Mouse (Mus musculus) liver, embryonic 16.5 days (tissue): ENCODE measurements around the gene Kif9. TPM values are rescaled to one million over a fixed set of nuclear protein-coding genes. Genes with fewer than 3 reads are reported as not detected.

Source experiments
- ATAC-seq: fragments of 200-750 bp; cut with Nextera tagmentation; 2 replicates; pipeline ENCODE4 v1.8.0; 2017; ENCODE audit warnings: low read depth, mild to moderate bottlenecking, moderate number of reproducible peaks, moderate library complexity
- H3K27ac ChIP-seq: fragments of 300-500 bp; sonication (generic); 2 replicates; pipeline ENCODE4 v1.5.1; 2014; ENCODE audit warnings: mild to moderate bottlenecking, low read length
- H3K27me3 ChIP-seq: fragments of 300-500 bp; sonication (generic); 2 replicates; pipeline ENCODE4 v1.6.1; 2014; ENCODE audit warnings: low read depth, low read length, mixed read lengths; ENCODE audit not compliant: control insufficient read depth, insufficient read depth
- H3K36me3 ChIP-seq: fragments of 300-500 bp; sonication (generic); 2 replicates; pipeline ENCODE4 v1.6.1; 2014; ENCODE audit warnings: mild to moderate bottlenecking; ENCODE audit not compliant: control insufficient read depth, insufficient read depth
- H3K4me1 ChIP-seq: fragments of 300-500 bp; sonication (generic); 2 replicates; pipeline ENCODE4 v1.6.1; 2014; ENCODE audit warnings: low read depth, low read length, mixed read lengths; ENCODE audit not compliant: control insufficient read depth
- H3K4me2 ChIP-seq: fragments of 300-500 bp; sonication (generic); 2 replicates; pipeline ENCODE4 v1.6.1; 2014; ENCODE audit warnings: low read depth, low read length, mixed read lengths
- H3K4me3 ChIP-seq: fragments of 300-500 bp; sonication (generic); 2 replicates; pipeline ENCODE4 v1.5.1; 2014; ENCODE audit warnings: low read depth, mild to moderate bottlenecking, low read length
- H3K9ac ChIP-seq: fragments of 300-500 bp; sonication (generic); 2 replicates; pipeline ENCODE4 v1.6.1; 2014; ENCODE audit warnings: low read depth, low read length
- H3K9me3 ChIP-seq: fragments of 300-500 bp; sonication (generic); replicated peaks from 2 replicates; pipeline ENCODE4 v1.6.1; 2016; ENCODE audit warnings: low read length; ENCODE audit not compliant: control insufficient read depth
- WGBS: fragments of 180-500 bp; shearing (Covaris S2); extraction: QIAGEN DNeasy Blood & Tissue Kit; methylation state at CpG from one replicate; pipeline ENCODE4 v1.1.7; 2014; ENCODE audit not compliant: insufficient replicate concordance; 5-methylcytosine and 5-hydroxymethylcytosine counted together
- polyA plus RNA-seq: library from polyadenylated mRNA; unstranded; fragments of >200 nt; fragmentation: Nextera tagmentation; extraction: Ambion mirVana; gene quantifications from 2 replicates; pipeline ENCODE4 v1.2.1, GENCODE M21; 2015

Gene Kif9
- polyA plus RNA-seq, 1 experiment from 2014 or later, result 0.21 TPM

DNA sequence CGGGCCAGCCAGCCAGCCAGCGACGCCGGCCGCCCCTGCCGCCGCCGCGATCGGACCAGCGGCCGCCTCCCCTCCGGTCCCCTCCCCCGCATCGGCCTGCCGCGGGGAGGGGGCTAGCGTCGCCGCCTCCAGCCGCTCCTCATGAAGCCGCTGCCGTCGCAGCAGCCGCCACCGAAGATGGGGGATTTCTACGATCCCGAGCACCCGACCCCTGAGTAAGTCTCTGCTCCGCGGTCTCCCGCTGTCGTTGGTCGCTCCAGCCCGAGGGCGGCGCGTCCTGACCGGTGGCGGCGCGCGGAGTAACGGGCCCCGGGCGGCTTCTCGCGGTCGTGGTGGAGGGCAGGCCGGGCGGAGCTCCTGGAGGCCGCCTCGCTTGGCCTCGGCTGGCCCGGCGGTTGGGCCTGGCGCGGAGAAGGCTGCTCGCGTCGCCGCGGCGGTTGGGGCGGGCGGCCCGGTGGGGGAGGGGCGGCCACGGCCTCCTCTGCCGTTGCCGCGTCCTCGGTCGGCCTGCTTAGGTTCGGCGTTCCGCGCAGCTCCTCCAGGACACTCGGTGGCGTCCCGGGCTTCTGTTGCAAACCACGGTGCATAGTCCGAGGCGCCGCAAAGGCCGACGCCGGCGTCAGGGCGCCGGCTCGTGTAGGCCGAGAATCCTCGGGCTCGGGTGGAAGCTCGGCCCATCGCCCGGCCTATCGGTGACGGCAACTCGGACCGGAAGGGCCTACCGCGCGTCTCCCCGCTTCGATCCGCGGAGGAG is 56.0 kb downstream of the Kif9 start, which contains the start of gene Setd2:
TSS of gene Setd2 (plus strand) at position 60 of the 754 bp plus-strand sequence.
- peak within 1 kb of the TSS; percentile 98 for H3K27ac ChIP-seq
- WGBS, result under 1% methylated on average over 76 of the region's 109 CpGs
- H3K4me3 ChIP-seq, result peak within 1 kb of the TSS; percentile 96
- no peaks in the 10 kb centered on the region for H3K27me3 ChIP-seq
- peak within 1 kb of the TSS; percentile 80 for H3K4me2 ChIP-seq
- H3K9me3 ChIP-seq, result no peaks in the 10 kb centered on the region
- H3K36me3 ChIP-seq, result no peaks in the 10 kb centered on the region
- ATAC-seq, result peak; percentile 62
- peaks cover 33% of the 10 kb centered on the region for H3K4me1 ChIP-seq
- H3K9ac ChIP-seq, result peak within 1 kb of the TSS; percentile 99

DNA sequence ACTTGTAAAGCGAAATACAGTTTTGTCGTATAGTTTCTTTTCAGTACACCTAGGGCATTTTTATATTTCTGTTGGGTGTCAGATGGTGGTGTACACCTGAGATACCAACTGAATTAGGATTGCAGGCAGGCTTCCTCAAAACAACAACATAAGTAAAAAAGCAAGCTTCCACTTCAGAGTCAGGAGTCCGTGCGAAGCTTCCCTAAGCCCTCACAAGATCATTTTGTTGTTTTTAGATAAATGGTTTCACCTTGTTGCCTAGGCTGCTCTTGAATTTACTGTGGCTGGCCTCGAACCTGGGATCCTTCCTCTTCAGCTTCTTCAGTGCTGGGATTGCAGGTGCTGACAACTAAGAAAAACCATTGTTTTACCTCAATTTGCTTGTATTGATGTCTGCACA is 56.9 kb downstream of the Kif9 start:
- no peaks in the 10 kb centered on the region for H3K36me3 ChIP-seq
- no peak for ATAC-seq
- peak overlapping the region; percentile 96 for H3K4me3 ChIP-seq
- WGBS, result 11% methylated on average over 5 of the region's 5 CpGs
- no peaks in the 10 kb centered on the region for H3K27me3 ChIP-seq
- H3K9me3 ChIP-seq, result no peaks in the 10 kb centered on the region
- peak overlapping the region; percentile 80 for H3K4me2 ChIP-seq
- peak overlapping the region; percentile 99 for H3K9ac ChIP-seq
- peaks cover 33% of the 10 kb centered on the region for H3K4me1 ChIP-seq
- peak overlapping the region; percentile 23; the same call in 1 of the 2 replicates for H3K27ac ChIP-seq

DNA sequence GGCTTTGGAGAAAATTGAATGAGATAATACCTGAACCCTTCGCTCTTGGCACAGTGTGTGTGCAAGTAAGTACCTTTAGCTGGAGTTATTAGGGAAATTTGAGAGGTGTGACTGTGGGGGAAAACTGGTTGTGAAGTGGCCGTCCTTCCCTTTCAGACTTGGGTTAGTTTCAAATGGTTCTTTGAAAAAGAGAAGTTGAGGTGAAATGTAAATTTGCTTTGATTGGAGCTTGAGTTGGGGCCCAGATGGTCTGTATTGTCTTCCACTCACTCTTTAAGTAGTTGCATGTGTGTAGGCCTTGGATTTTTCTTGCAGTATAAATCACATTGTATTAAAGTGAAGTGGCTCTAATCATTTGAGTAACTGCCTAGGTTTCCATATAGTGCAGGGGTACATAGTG is 58.4 kb downstream of the Kif9 start:
- Histone ChIP-seq H3K4me3 (no peak overlapping the region), H3K9me3 (no peaks in the 10 kb centered on the region), H3K9ac (no peak overlapping the region), H3K36me3 (no peaks in the 10 kb centered on the region), H3K4me2 (peak overlapping the region; percentile 80; the same call in 1 of the 2 replicates), H3K27ac (no peak overlapping the region), H3K4me1 (peaks cover 33% of the 10 kb centered on the region), H3K27me3 (no peaks in the 10 kb centered on the region)
- ATAC-seq, result no peak
- 68% methylated on average over 2 of the region's 2 CpGs for WGBS

DNA sequence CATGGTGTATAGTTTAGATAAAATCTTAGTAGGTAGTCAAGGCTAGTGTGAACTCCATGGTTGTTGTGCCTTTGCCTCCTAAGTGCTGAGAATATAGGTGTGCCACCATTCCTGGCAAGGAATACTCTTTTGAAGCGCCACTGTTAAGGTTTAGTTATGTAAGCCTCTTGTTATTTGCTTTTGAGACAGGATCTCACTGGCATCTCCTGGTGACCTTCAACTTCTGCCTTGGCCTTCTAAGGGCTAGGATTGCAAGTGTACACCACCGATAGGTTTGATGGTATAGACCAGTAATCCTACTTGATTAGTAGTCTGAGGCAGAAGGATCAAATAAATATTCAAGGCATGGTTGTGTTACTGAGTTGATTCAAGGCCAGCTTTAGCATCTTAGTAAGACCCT is 59.9 kb downstream of the Kif9 start:
- Histone ChIP-seq H3K27me3 (no peaks in the 10 kb centered on the region), H3K9ac (no peak overlapping the region), H3K4me3 (no peak overlapping the region), H3K4me2 (no peak overlapping the region), H3K27ac (no peak overlapping the region), H3K36me3 (no peaks in the 10 kb centered on the region), H3K9me3 (no peaks in the 10 kb centered on the region), H3K4me1 (peaks cover 24% of the 10 kb centered on the region)
- 73% methylated on average over 2 of the region's 2 CpGs for WGBS
- no peak for ATAC-seq

DNA sequence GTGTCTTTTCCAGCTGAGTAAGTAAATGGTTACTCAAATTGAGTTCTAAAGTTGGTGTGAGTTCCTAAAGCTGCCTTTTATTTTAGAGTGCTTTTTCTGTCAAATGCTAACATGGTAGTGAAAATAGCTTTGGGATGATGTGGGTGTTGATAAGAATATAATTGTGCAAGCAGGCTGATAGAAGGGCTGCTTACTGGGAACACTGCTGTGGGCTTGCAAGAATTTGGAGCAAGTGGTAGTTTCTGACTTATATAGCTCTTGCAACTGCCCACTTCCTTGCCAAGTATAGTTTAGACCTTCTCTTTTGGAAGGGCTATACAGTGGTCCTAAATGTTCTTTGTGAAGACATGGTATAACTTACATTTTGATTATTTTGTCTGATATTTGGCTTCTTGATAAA is 61.8 kb downstream of the Kif9 start:
- Histone ChIP-seq H3K27ac (no peak overlapping the region), H3K9me3 (no peaks in the 10 kb centered on the region), H3K4me2 (no peak overlapping the region), H3K4me1 (peaks cover 27% of the 10 kb centered on the region), H3K36me3 (no peaks in the 10 kb centered on the region), H3K9ac (no peak overlapping the region), H3K27me3 (no peaks in the 10 kb centered on the region), H3K4me3 (no peak overlapping the region)
- no peak for ATAC-seq

DNA sequence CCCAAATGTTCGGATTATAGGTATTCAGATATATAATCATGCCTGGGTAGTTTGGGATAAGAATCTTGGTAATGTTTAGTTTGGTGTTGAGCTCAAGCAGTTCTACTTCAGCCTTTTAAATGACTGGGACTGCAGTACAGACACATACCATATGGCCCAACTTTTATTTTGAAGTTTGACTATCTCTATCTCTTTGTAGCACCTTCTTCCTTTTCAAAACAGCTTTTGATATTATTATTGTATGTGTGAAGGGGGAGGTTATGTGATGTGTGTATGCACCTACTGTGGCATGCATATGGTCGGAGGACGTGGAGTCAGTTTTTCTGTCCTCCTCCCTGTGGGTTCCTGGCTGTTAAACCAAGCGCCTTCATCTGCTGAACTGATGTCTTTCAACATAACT is 65.2 kb downstream of the Kif9 start:
- Histone ChIP-seq H3K9me3 (no peaks in the 10 kb centered on the region), H3K36me3 (no peaks in the 10 kb centered on the region; the same call in 1 of the 2 replicates), H3K4me3 (no peak overlapping the region), H3K27me3 (no peaks in the 10 kb centered on the region), H3K27ac (no peak overlapping the region), H3K4me2 (no peak overlapping the region), H3K9ac (no peak overlapping the region), H3K4me1 (peaks cover 4% of the 10 kb centered on the region)
- ATAC-seq, result no peak
- 44% methylated on average over 4 of the region's 4 CpGs for WGBS

DNA sequence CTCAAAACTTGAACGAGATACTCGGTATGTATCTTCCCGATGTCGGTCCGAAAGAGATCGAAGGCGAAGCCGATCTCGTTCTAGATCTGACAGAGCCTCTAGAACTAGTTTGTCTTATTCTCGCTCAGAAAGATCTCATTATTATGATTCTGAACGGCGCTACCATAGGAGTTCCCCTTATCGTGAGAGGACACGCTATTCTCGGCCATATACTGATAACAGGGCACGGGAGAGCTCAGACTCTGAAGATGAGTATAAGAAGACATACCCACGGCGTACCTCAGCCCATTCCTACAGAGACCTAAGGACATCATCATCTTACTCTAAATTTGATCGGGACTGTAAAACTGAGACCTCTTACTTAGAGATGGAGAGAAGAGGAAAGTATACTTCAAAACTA is 71.5 kb downstream of the Kif9 start:
- no peaks in the 10 kb centered on the region for H3K4me1 ChIP-seq
- H3K4me2 ChIP-seq, result no peak overlapping the region; the same call in 1 of the 2 replicates
- 81% methylated on average over 19 of the region's 19 CpGs for WGBS
- no peaks in the 10 kb centered on the region for H3K27me3 ChIP-seq
- no peak overlapping the region for H3K9ac ChIP-seq
- no peak overlapping the region for H3K27ac ChIP-seq
- H3K36me3 ChIP-seq, result peaks cover 46% of the 10 kb centered on the region
- H3K4me3 ChIP-seq, result no peak overlapping the region
- peak; percentile 84 for ATAC-seq
- H3K9me3 ChIP-seq, result no peaks in the 10 kb centered on the region

DNA sequence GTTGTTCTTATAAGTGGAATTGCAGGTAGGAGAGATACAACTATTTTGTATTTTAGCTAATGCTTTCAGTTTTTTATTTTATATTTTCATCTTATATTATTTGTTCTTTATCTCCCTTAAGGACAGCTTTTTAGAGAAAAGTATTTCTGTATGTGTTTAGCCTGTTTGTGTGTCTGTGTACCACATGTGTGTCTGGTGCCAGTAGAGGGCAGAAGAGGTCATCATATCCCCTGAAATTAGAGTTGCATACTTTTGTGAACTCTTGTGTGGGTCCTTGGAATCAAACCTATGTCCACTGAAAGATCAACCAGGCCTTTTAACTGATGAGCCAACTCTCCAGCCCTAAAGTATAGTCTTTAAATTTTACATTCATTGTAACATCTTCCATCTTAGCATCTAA is 91.6 kb downstream of the Kif9 start:
- Histone ChIP-seq H3K9me3 (no peaks in the 10 kb centered on the region), H3K4me2 (no peak overlapping the region), H3K4me3 (no peak overlapping the region), H3K27ac (no peak overlapping the region), H3K27me3 (no peaks in the 10 kb centered on the region), H3K4me1 (no peaks in the 10 kb centered on the region), H3K9ac (no peak overlapping the region), H3K36me3 (peaks cover 38% of the 10 kb centered on the region)
- ATAC-seq, result no peak
